Mouse (Mus musculus): ENCODE data around the gene Ddx49. TPM values are rescaled to one million over a fixed set of nuclear protein-coding genes. Genes with fewer than 3 reads are reported as not detected.

Ddx49 gene
- polyA plus RNA-seq, 1 experiment from 2014 or later: 47.5 TPM

DNA sequence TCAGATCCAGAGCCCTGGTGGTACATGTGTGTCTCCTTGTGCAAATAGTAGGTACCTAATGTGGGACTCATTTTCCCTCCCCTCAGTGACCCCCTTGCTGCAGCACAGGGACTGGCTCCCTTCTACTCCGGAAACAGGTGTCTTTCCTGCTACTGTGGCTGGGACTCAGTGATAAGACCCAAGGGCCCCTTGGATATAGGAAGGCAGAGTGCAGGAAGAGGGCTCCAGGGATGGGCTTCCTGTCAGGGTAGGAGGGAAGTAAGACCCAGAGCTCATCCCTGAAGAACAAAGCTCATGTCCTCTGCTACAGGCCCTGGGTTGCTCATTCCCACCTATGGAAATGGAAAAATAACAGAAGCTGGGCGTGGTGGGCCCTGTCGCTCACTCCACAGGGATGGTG is 25.8 kb downstream of the Ddx49 start:
- Histone ChIP-seq H3K27ac (peak overlapping the region; percentile 17; the same call in 1 of the 2 replicates), H3K27me3 (ENCODE audit: insufficient read depth, poor library complexity, severe bottlenecking) (no peaks in the 10 kb centered on the region), H3K4me3 (no peak overlapping the region), H3K4me1 (peaks cover 45% of the 10 kb centered on the region), H3K9me3 (no peaks in the 10 kb centered on the region), H3K36me3 (no peaks in the 10 kb centered on the region; the same call in 1 of the 2 replicates)
- DNase-seq (ENCODE audit: low spot score): no peak
- WGBS: 67% methylated on average over 3 of the region's 3 CpGs

DNA sequence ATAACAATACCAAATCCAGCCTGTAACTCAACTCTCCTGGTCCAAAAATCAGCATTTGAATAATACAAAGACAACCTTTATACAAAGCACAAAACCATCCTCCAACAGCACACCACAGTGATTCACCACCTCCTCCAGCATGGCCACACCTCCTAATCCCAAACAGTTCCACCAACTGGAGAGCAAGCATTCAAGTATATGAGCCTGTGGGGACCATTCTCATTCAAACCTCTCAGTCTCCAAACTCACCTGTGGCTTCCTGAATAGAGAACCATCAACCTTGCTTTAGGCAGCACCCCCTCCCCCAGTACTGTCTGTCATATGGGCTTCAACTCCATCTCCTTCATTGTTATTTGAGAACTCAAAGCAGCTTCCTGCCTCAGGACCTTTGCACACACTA is 27.9 kb downstream of the Ddx49 start:
- Histone ChIP-seq H3K4me1 (peaks cover 35% of the 10 kb centered on the region), H3K9me3 (no peaks in the 10 kb centered on the region), H3K27ac (no peak overlapping the region), H3K27me3 (ENCODE audit: insufficient read depth, poor library complexity, severe bottlenecking) (no peaks in the 10 kb centered on the region), H3K4me3 (no peak overlapping the region), H3K36me3 (no peaks in the 10 kb centered on the region; the same call in 1 of the 2 replicates)
- no peak for DNase-seq (ENCODE audit: low spot score)

DNA sequence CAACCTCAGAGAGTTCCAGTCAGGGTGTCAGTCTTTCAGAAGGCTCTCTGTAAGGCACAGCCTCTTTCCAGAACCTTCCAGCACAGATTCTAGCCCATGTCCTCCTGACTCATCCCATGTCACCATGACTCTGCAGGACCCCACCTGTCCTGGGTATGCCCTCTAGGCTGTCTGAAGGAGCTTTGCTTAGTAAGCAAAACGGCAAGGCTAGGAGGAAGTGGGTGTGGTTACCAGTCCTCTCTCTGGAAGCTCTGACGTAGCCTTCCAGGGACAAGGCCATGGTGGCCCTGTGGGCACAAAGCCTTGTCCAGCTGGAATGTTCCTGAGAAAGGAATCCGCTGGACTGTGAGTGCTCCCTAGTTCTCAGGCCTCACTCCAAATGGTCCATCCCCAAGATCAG is 29.3 kb downstream of the Ddx49 start:
- H3K27ac ChIP-seq: peak overlapping the region; percentile 6; the same call in 1 of the 2 replicates
- 53% methylated on average over 3 of the region's 3 CpGs for WGBS
- peaks cover 35% of the 10 kb centered on the region for H3K4me1 ChIP-seq
- no peaks in the 10 kb centered on the region; the same call in 1 of the 2 replicates for H3K36me3 ChIP-seq
- no peak overlapping the region for H3K4me3 ChIP-seq
- H3K27me3 ChIP-seq (ENCODE audit: insufficient read depth, poor library complexity, severe bottlenecking): no peaks in the 10 kb centered on the region
- H3K9me3 ChIP-seq: no peaks in the 10 kb centered on the region
- no peak for DNase-seq (ENCODE audit: low spot score)

DNA sequence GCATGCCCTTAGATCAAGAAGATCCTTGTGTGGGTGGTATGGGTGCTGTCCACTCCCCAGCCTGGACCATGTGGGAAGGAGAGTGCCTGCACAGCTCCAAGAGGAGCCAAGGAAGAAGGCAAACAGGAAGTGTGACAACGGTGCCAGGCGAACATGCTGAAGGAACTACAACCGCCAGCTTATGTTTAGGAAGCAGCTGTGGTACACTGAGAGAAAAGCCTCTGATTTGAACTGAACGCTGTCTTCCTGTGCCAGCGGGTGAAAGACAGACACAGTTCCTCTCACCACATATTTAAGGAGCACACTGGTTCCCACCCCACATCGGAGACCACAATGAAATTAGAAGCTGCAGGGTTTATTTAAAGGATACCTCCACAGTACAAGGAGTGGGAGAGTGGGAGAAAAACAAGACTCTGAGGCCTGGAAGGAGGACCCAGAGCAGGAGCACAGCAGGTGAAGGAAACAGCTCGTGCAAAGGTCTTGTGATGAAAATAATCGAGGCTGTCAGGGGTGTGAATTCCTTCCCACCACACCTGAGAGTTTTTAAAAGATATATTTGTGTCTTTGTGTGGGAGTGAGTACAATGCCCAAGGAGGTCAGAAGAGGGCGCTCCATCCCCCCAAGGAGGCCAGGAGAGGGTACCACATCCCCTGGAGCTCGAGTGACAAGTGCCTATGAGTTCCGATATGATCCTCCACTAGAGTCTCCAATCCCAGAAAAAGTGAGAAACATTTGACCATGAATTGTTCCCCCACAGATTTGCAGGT is 33.3 kb downstream of the Ddx49 start:
- H3K9me3 ChIP-seq: no peaks in the 10 kb centered on the region
- 49% methylated on average over 11 of the region's 11 CpGs for WGBS
- DNase-seq (ENCODE audit: low spot score): no peak
- H3K27ac ChIP-seq: no peak overlapping the region
- H3K4me3 ChIP-seq: no peak overlapping the region
- no peaks in the 10 kb centered on the region for H3K27me3 ChIP-seq (ENCODE audit: insufficient read depth, poor library complexity, severe bottlenecking)
- peaks cover 20% of the 10 kb centered on the region for H3K36me3 ChIP-seq
- peaks cover 34% of the 10 kb centered on the region for H3K4me1 ChIP-seq

DNA sequence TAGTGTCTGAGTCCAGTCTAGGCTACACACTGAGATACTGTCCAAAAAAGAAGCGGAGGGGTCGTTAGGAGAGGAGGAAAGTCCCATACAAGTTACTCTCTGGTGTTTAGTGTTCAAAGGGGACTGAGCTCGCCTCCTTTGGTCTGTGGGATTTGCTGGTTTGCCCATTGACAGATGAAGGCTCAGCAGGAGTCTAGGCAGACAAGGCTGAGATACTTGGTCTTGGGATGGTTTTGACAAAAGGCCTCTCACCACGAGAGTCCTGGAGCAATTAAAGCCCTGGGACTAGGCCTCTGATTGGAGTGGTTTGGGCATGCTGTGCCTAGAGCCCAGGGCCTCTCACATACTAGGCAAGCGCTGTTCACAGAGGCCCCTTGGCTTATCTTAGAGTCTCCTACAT is 34.0 kb downstream of the Ddx49 start:
- 57% methylated on average over 5 of the region's 5 CpGs for WGBS
- Histone ChIP-seq H3K27ac (no peak overlapping the region), H3K4me1 (peaks cover 34% of the 10 kb centered on the region), H3K4me3 (no peak overlapping the region), H3K36me3 (peaks cover 27% of the 10 kb centered on the region), H3K27me3 (ENCODE audit: insufficient read depth, poor library complexity, severe bottlenecking) (no peaks in the 10 kb centered on the region), H3K9me3 (no peaks in the 10 kb centered on the region)
- DNase-seq (ENCODE audit: low spot score): no peak

DNA sequence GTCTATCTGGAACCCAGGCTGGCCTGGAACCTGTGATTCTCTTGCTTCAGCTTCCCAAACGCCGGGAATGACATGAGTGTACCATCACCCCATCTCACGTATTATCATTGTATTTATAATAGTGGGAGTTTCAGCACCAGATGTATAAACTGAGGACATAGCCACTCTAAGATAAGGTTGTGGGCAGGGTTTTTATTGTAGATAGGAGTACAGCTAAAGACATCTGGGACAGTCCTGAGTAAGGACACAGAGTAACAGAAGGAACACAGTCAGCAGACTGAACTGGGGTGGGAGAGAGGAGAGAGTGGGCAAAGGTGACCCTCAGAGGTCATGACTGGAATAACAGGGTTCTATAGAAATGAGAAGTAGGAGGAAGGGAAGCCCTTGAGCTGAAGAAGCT is 34.6 kb downstream of the Ddx49 start:
- Histone ChIP-seq H3K27me3 (ENCODE audit: insufficient read depth, poor library complexity, severe bottlenecking) (no peaks in the 10 kb centered on the region), H3K36me3 (peaks cover 34% of the 10 kb centered on the region)
- 81% methylated on average over 3 of the region's 3 CpGs for WGBS

DNA sequence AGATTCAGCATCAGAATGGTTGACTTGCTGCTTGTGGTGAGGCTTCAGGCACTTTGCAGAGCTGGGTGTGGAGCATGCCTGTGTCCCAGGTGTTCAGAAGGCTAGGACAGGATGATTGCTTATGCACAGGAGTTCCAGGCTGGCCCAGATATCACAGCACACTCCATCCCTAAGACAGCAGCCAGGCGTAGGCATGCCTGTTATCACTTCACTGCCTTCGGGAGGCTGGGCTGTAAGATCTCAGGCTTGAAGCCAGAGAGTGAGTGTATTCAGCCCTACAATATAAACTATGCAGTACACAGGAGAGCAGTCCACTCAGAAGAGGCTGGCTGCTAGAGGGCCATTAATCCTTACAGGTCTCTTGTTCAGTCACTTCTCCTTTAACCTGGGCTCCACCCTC is 43.2 kb downstream of the Ddx49 start:
- peaks cover 100% of the 10 kb centered on the region for H3K36me3 ChIP-seq
- no peaks in the 10 kb centered on the region for H3K27me3 ChIP-seq (ENCODE audit: insufficient read depth, poor library complexity, severe bottlenecking)
- no peak for DNase-seq (ENCODE audit: low spot score)
- 0 out of 2 replicates have a peak, but pooled peaks cover 4% of the 10 kb centered on the region for H3K4me1 ChIP-seq
- WGBS: 46% methylated on average over 2 of the region's 2 CpGs
- no peak overlapping the region for H3K27ac ChIP-seq
- no peaks in the 10 kb centered on the region for H3K9me3 ChIP-seq
- no peak overlapping the region for H3K4me3 ChIP-seq

More for the DNA sequence above, 34.6 kb downstream of the Ddx49 start:
- H3K9me3 ChIP-seq: no peaks in the 10 kb centered on the region
- no peak overlapping the region for H3K4me3 ChIP-seq
- H3K27ac ChIP-seq: no peak overlapping the region
- DNase-seq (ENCODE audit: low spot score): no peak
- peaks cover 28% of the 10 kb centered on the region for H3K4me1 ChIP-seq

GRCm38 (mm10) chr8:70258600-70258999 is 43.7 kb downstream of the Ddx49 start:
- no peaks in the 10 kb centered on the region for H3K27me3 ChIP-seq (ENCODE audit: insufficient read depth, poor library complexity, severe bottlenecking)
- 0 out of 2 replicates have a peak, but pooled peaks cover 4% of the 10 kb centered on the region for H3K4me1 ChIP-seq
- no peak for DNase-seq (ENCODE audit: low spot score)
- 90% methylated on average over 5 of the region's 5 CpGs for WGBS
- peaks cover 100% of the 10 kb centered on the region for H3K36me3 ChIP-seq
- H3K4me3 ChIP-seq: no peak overlapping the region
- H3K9me3 ChIP-seq: no peaks in the 10 kb centered on the region
- H3K27ac ChIP-seq: no peak overlapping the region

DNA sequence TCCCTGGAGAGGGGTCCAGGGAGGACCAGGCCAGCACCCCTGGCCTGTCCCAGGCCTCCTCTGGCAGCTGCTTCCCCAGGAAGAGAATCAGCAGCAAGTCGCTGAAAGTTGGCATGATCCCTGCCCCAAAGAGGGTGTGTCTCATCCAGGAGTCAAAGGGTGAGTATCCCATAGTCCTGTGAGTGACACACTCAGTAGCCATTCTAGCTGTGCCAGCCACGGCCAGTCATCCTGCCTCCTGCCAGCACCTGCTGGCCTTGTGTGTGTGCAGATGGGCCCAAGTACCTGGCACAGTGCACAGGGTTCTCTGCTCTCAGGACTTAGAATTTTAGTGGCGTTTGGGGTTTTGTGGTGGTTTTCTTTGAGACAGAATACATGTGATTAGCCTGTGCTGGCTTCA is 44.8 kb downstream of the Ddx49 start:
- WGBS: 85% methylated on average over 3 of the region's 3 CpGs
- Histone ChIP-seq H3K27me3 (ENCODE audit: insufficient read depth, poor library complexity, severe bottlenecking) (no peaks in the 10 kb centered on the region), H3K36me3 (peaks cover 100% of the 10 kb centered on the region), H3K9me3 (no peaks in the 10 kb centered on the region), H3K4me1 (0 out of 2 replicates have a peak, but pooled peaks cover 4% of the 10 kb centered on the region), H3K27ac (no peak overlapping the region), H3K4me3 (no peak overlapping the region)
- DNase-seq (ENCODE audit: low spot score): no peak

DNA sequence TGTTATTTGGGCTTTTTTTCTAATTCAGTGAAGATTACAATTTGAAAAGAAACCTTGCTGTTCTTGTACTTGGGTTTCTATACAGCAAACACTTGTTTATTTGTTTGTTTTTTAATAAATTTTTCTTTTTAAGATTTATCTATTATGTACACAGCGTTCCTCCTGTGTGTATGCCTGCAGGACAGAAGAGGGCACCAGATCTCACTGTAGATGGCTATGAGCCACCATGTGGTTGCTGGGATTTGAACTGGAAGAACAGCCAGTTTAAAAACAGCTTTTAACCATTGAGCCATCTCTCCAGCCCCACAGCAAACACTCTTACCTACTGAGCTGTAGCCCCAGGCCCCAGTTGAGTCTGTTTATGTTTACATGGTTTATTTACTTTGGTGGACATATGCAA is 47.7 kb downstream of the Ddx49 start:
- Histone ChIP-seq H3K27ac (no peak overlapping the region), H3K27me3 (ENCODE audit: insufficient read depth, poor library complexity, severe bottlenecking) (no peaks in the 10 kb centered on the region), H3K4me1 (0 out of 2 replicates have a peak, but pooled peaks cover 4% of the 10 kb centered on the region), H3K36me3 (peaks cover 100% of the 10 kb centered on the region), H3K9me3 (no peaks in the 10 kb centered on the region), H3K4me3 (no peak overlapping the region)
- DNase-seq (ENCODE audit: low spot score): no peak
- 73% methylated on average over 1 of the region's 1 CpGs for WGBS

- no peak overlapping the region for H3K4me3 ChIP-seq
- peaks cover 91% of the 10 kb centered on the region for H3K36me3 ChIP-seq
- WGBS: 87% methylated on average over 3 of the region's 3 CpGs
- DNase-seq (ENCODE audit: low spot score): no peak
- no peak overlapping the region for H3K27ac ChIP-seq
- H3K4me1 ChIP-seq: no peaks in the 10 kb centered on the region
- no peaks in the 10 kb centered on the region for H3K9me3 ChIP-seq
- H3K27me3 ChIP-seq (ENCODE audit: insufficient read depth, poor library complexity, severe bottlenecking): no peaks in the 10 kb centered on the region
Measured at GRCm38 (mm10) chr8:70247841-70248240, 54.4 kb downstream of the Ddx49 start.

DNA sequence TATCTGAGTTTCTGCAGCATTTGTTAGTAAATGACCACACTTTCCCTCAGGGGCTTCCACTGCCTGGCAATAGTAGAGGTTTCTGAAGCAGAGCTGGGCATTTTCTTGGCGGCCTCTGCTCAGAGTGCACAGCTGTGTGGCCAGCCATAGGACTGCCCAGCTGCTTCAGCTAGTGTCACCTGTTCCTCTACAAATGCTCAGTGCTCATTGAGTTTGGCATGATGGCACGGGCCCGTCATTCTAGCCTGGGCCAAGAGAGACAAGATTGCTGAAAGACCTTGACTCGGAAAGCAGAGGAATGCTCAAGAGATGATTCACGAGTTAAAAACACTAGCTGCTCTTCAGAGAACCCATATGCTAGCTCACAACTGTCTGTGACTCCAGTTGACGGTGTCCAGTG is 55.7 kb downstream of the Ddx49 start:
- Histone ChIP-seq H3K27ac (no peak overlapping the region), H3K27me3 (ENCODE audit: insufficient read depth, poor library complexity, severe bottlenecking) (no peaks in the 10 kb centered on the region), H3K4me1 (no peaks in the 10 kb centered on the region), H3K4me3 (no peak overlapping the region), H3K36me3 (peaks cover 91% of the 10 kb centered on the region), H3K9me3 (no peaks in the 10 kb centered on the region)
- 90% methylated on average over 6 of the region's 6 CpGs for WGBS
- no peak for DNase-seq (ENCODE audit: low spot score)
